Mouse (Mus musculus) neutrophil, adult 65 days (primary cell): ENCODE results near the gene Ccdc97. TPM values are rescaled to one million over a fixed set of nuclear protein-coding genes. Genes with fewer than 3 reads are reported as not detected.

ENCODE experiments used
- total RNA-seq: library from RNA; stranded (reverse); gene quantifications from 2 replicates; pipeline ENCODE4 v1.2.4, GENCODE M21; 2023

Ccdc97 gene
- 72.3 and 86.5 TPM in 2 replicates for total RNA-seq

DNA sequence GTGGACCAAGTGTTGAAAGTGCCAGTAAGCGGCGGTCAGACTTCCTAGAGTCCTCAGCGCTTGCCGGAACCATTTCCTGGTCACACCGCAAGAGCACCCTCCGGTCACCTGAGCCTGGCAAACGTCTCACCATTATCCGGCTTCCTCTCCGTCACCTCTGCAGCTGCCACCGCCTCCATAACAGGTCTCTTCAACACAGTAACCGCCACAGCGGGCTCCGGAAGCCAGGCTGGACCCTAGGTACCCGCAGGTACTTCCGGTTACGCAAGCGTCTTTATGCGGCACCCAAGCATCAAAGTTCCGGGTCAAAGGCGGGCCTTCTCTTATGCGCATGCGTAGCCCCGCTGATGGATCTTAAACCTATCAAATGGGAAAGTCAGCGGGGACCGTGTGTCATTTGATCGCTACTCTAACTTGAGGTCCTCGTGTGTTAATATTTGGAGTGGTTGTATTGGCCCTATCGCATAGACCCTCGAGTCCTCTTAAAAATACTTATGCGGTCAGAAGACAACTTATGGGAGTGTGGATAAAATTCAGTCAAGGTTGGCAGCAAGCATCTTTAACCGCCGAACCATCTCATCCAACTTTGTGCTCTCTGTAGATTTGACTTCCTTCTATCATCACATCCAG, at the start of gene Ccdc97:
Gene Ccdc97 (minus strand): TSS at position 301 of the 630 bp plus-strand sequence.

DNA sequence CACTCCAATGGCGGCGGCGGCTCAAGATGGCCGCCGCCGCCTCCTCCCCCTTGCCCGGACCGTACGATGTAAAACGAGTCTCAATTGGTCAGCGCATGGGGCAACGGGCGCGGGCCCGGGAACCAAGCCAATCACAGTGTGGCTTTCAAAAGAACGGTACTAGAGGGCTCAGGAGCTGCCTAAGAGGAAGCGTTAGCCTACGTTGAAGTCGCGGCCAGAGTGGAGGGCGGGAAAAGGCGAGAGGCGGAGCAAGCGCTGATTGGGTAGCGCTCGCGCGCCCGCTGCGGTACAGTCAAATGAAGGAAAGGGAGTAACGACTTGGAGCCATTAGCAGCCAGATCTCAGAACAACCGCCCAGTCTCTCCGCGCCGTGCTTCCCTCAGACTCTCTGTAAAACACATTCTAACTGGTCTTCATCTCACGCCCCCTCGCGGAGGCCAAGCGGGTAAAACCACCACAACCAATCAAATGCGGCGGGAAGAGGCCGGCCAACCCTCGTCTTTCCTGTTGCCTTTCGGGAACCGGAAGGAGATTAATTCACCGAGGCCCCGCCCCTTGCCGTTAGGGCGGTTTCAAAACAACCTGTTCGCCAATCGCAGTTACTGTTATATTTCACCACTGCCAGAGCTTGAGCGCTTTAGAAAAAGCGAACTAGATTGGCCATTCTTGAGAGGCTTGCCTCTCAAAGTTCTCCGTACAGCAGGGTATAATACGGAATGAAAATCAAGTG, 36.0 kb upstream of the Ccdc97 start, which contains the start of gene Hnrnpul1:
Gene Hnrnpul1 (minus strand): TSS at position 20 of the 730 bp plus-strand sequence.

DNA sequence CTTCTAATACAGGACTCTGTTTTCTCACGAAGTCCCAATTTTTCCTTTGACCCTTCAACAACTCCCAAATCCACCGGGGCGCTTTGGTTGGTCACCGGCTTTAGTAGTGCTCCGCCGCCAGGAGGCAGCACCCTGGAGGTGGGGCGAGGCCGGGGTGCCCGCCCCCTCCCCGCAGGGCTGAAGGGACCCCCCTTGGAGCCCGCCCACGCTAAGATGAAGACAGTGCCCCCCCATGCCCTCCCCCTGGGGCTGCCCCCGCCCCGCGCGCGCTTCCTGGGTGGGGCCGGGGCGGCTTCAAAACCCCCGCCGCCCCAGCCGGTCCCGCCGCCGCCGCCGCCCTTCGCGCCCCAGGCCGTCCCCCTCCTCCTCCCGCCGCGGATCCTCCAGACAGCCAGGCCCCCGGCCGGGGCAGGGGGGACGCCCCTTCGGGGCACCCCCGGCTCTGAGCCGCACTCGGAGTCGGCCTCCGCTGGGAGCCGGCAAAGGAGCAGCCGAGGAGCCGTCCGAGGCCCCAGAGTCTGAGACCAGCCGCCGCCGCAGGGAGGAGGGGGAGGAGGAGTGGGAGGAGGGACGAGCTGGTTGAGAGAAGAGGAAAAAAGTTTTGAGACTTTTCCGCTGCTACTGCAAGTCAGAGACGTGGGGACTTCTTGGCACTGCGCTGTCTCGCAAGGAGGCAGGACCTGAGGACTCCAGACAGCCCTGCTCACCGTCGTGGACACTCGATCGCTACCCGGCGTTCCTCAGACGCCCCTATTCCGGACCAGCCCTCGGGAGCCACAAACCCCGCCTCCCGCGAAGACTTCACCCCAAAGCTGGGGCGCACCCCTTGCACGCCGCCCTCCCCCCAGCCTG, 32.0 kb downstream of the Ccdc97 start, which contains the start of gene Tgfb1:
Gene Tgfb1 (plus strand): TSS at position 323 of the 852 bp plus-strand sequence.

DNA sequence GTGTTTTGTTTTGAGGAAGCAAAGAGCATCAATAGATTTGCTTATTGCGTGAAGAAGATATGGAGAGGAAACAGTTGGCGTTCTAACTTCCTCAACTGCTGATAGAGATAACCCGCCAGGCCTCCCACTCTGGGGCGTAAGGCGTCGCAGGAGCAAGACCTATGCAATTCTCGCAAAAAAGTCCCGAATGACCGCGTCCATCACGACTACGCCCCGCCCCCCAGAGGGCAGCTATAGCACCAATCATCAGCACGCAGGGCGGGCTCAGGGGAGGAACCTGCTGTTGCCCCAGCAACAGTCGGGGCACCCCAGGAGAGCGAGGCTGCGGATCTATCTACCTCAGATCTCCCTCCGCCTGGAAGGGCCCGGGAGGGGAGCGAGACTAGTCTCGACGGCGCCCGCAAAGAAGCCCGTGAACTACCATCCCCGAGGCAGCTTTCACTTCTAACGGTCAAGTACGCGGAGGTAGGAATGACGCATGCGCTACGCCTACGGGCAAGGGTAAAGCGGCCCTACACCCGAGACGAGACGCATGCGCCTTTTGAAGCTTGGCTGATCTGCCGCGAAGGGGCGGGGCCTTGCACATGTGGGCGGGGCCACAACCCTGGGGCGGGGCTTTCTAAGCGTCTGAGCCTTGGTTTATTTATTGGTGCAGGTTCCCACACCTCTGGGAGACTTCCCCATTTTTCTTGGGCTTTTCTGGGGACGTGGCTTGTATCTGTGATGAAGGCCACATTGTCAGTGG, 38.2 kb downstream of the Ccdc97 start, which contains the start of gene B9d2:
Gene B9d2 (plus strand): TSS at position 267 of the 745 bp plus-strand sequence.

DNA sequence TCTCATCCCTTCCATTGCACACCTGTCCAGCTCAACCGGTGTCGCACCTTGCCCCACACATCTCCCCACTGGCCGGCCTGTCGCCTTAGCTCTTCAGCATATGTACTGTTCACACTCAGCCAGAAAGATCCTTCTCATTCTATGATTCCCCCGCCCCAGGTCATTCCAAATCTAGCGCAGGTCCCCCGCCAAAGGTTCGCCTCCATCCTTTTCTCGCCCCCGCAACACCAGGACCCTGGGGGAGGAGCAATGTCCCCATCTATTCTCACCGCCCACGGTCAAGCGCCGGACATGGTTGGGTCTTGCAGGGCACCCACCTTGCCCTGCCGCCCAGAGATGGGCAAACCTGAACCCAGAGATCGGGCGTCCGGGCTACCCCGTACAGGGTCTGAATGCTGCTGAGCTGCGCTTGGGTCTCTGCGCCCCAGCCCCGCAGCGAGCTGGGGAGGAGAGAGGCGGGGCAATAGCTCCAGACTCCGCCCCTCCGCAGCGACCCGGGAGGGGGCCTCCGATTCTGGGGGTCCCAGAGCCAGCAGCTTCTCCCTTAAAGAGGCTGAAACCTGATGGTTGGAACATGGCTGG, 44.1 kb downstream of the Ccdc97 start, which contains the start of gene Tmem91:
Gene Tmem91 (minus strand): TSS at position 448 of the 582 bp plus-strand sequence.

Other genes starting within 250 kb of the Ccdc97 start
- 225 and 283 TPM in 2 replicates for gene Ceacam1, start 241.5 kb downstream of the Ccdc97 start, total RNA-seq
- gene Ceacam2, start 179.2 kb downstream of the Ccdc97 start, total RNA-seq = 31.1 and 36.1 TPM in 2 replicates
- gene Erich4, start 103.2 kb downstream of the Ccdc97 start, total RNA-seq = not detected in 2 replicates
- gene Dmac2, start 99.7 kb downstream of the Ccdc97 start, total RNA-seq = 22.0 and 31.8 TPM in 2 replicates
- 14.4 and 15.7 TPM in 2 replicates for gene B3gnt8, start 92.4 kb downstream of the Ccdc97 start, total RNA-seq
- gene Bckdha, start 60.1 kb downstream of the Ccdc97 start, total RNA-seq = 32.4 and 39.2 TPM in 2 replicates
- 22.3 and 26.5 TPM in 2 replicates for gene Exosc5, start 59.9 kb downstream of the Ccdc97 start, total RNA-seq
- gene Tmem91, start 43.9 kb downstream of the Ccdc97 start, total RNA-seq = 1.3 TPM in 1 of 2 replicates, not detected in the other
- gene B9d2, start 38.3 kb downstream of the Ccdc97 start, total RNA-seq = 25.7 and 26.9 TPM in 2 replicates
- 140 and 147 TPM in 2 replicates for gene Tgfb1, start 32.1 kb downstream of the Ccdc97 start, total RNA-seq
- gene Hnrnpul1, start 35.7 kb upstream of the Ccdc97 start, total RNA-seq = 210 and 238 TPM in 2 replicates
- 1.1 and 2.0 TPM in 2 replicates for gene Axl, start 69.6 kb upstream of the Ccdc97 start, total RNA-seq
- gene Cyp2s1, start 97.8 kb upstream of the Ccdc97 start, total RNA-seq = not detected in 2 replicates
- not detected in 2 replicates for gene Cyp2b10, start 178.5 kb upstream of the Ccdc97 start, total RNA-seq